Mouse (Mus musculus) megakaryocyte, embryonic 14.5 days (primary cell): ENCODE results near the gene Zfp579. TPM values are rescaled to one million over a fixed set of nuclear protein-coding genes. Genes with fewer than 3 reads are reported as not detected.

ENCODE experiments used
- H3K27me3 ChIP-seq: replicated peaks from 2 replicates; pipeline ENCODE3; 2012; ENCODE audit warnings: inconsistent platforms
- H3K36me3 ChIP-seq: replicated peaks from 2 replicates; pipeline ENCODE3; 2012; ENCODE audit warnings: low read length, inconsistent platforms, mixed read lengths
- H3K4me1 ChIP-seq: 2 replicates; pipeline ENCODE4 v1.6.1; 2012; ENCODE audit warnings: inconsistent platforms
- H3K4me3 ChIP-seq: replicated peaks from 2 replicates; pipeline ENCODE3; 2012; ENCODE audit warnings: moderate library complexity, mild to moderate bottlenecking, inconsistent platforms
- H3K9me3 ChIP-seq: 2 replicates; pipeline ENCODE4 v1.6.1; 2012; ENCODE audit warnings: inconsistent platforms
- FLI1 ChIP-seq: IDR thresholded peaks from 2 replicates; pipeline ENCODE4 v1.6.1; 2012; ENCODE audit warnings: low read length, inconsistent platforms, mixed read lengths
- GATA1 ChIP-seq: IDR thresholded peaks from 3 replicates; pipeline ENCODE4 v1.6.1; 2012; ENCODE audit warnings: mixed read lengths, low read length, inconsistent platforms, borderline replicate concordance
- polyA plus RNA-seq: library from polyadenylated mRNA; stranded (reverse); fragments of >175 nt; gene quantifications from 2 replicates; pipeline ENCODE4 v1.2.3, GENCODE M21; 2012; ENCODE audit warnings: low replicate concordance; ENCODE audit not compliant: insufficient read depth

The Zfp579 gene
- 48.1 and 103 TPM in 2 replicates for polyA plus RNA-seq

DNA sequence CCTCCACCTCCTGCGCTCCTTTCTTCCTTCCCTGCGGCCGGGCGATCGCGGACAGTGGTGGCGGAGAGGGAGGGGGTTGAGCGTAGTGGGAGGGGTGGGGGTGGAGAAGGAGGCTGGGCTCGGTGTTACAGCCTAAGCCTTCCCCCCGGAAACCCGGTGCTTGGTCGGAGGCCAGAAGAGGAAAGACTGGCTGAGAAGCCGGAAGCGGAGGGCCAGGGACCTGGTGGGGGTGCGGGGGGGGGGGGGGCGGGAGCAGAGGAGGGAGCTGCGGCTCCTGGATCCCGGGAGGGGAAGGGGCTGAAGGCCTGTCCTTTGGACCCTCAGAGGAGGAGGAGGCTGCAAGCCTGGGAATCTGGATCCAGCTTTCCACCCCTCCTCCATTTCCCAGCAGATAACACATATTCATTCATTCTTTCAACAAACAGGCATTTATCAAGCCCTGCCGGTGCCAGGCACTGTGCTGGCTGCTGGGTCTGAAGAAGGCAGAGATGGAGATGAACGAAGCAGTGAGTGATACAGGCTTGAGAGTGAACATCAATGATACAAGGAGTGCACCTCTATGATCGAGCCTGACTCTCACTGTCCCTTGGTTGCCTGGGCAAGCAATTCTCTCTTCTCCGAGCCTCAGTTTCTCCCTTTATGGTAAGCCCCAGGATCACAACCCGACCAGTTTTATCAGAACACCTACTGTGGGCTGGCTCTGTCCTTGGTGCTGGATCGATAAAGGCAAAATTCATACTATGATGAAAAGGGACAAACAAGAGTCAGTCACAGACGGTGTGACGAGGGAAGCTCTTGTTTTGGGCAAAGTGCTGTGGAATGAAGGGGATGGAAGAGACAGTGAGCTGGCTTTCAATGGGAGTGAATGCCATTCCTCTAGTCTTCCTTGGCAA lies at the start of gene Zfp579:
Zfp579 (minus strand) TSS at position 156 of the 893 bp plus-strand sequence.
- Histone ChIP-seq H3K4me1 (peaks cover 22% of the 10 kb centered on the region), H3K27me3 (peaks cover 5% of the 10 kb centered on the region), H3K36me3 (peaks cover 26% of the 10 kb centered on the region), H3K4me3 (peak within 1 kb of the TSS; percentile 93), H3K9me3 (peaks cover 35% of the 10 kb centered on the region)
- no peak for TF ChIP-seq FLI1
- no peak for TF ChIP-seq GATA1

DNA sequence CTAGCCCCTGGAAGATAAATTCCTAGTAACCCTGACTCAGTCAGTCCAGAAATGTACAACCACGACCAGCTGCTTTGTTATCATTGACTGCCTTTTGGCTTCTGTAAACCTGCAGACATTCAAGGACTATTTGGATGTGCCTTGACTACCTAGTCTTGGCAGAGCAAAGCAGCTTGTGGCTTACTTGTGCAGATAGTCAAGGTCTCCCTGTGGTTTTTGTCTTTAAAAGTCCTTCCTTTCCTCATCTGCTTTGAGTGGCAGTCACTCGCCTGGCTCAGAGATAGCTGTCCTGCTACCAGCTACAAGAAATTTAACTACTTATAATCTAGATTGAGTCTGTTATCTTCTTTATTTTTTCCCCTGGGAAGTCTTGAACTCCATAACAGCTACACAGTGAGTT lies 49.0 kb upstream of the Zfp579 start:
- no peak overlapping the region for H3K4me3 ChIP-seq
- TF ChIP-seq FLI1 (no peak), GATA1 (no peak)

DNA sequence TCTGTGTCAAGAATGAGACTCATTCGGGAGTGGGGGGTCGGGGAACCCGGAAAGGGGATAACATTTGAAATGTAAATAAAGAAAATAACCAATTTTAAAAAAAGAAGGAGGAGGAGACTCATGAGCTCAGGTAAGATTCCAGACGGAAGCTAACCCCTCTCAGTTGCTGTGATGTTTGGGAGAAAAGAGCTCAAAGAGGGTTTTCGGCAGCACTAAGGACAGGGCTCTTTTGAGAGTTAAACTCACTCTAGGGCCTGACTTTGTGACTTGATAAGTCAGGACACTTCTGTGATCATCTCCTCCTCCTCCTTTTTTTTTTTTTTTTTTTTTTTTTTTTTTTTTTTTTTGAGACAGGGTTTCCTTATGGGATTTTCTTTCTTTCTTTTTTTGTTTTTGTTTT lies 43.0 kb upstream of the Zfp579 start:
- Histone ChIP-seq H3K4me3 (peak overlapping the region; percentile 97), H3K9me3 (no peaks in the 10 kb centered on the region), H3K36me3 (peaks cover 41% of the 10 kb centered on the region), H3K27me3 (no peaks in the 10 kb centered on the region), H3K4me1 (peaks cover 28% of the 10 kb centered on the region)
- TF ChIP-seq GATA1 = no peak
- TF ChIP-seq FLI1 = no peak

More for the DNA sequence above, 49.0 kb upstream of the Zfp579 start:
- Histone ChIP-seq H3K4me1 (peaks cover 29% of the 10 kb centered on the region), H3K36me3 (peaks cover 14% of the 10 kb centered on the region), H3K9me3 (peaks cover 7% of the 10 kb centered on the region), H3K27me3 (peaks cover 10% of the 10 kb centered on the region)

DNA sequence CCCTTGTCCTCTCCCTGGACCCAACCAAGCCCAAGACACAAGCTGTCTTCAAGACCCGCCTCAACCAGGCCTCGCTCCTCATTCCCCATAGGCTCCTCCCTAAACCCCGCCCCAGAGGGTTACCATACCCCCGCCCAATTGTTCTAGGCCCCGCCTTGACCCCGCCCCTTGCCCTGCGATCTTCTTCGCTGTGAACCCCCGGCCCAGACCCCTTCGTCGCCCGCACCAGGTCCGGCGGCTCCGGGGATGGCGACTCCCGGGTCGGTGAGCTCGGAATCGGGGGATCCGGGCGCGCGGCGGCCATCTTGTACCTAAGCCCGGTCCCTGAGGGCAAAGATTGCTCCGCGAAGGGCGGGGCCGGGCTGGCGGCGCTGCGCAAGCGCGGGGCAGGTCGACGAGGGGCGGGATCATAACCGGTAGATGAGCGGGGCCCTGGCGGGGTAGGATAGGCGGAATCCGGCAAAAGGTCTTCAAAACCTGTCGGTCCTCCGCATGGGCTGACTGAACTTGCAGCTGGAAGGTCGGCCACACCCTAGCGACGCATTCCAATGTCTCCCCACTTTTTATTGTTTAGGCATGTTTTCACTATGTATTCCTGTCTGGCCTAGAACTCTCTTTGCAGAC lies 42.3 kb upstream of the Zfp579 start, which contains the start of gene Zfp784:
Zfp784 (minus strand) TSS at position 338 of the 624 bp plus-strand sequence.
- Histone ChIP-seq H3K4me1 (peaks cover 28% of the 10 kb centered on the region), H3K36me3 (peaks cover 45% of the 10 kb centered on the region)
- TF ChIP-seq FLI1 = no peak
- TF ChIP-seq GATA1 = no peak

DNA sequence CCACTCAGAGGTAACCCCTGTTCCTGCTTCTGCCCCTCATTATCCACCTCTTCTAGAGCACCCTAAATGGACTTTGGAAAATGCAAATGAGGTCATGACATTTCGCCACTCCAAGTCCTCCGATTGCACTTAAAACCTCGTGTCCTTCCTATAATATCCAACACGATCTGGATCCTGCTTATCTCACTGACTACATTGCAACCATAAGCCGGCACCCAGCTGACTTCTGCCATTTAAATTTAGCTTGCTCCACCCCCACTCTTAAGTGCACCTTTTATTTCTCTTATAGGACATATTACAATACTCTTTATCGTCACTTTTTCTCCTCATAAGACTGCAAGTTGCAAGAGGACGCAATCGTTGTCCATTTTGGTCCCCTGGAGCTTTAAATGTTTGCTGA lies 41.5 kb upstream of the Zfp579 start:
- peaks cover 28% of the 10 kb centered on the region for H3K4me1 ChIP-seq
- H3K36me3 ChIP-seq = peaks cover 52% of the 10 kb centered on the region
- no peaks in the 10 kb centered on the region for H3K9me3 ChIP-seq
- peak overlapping the region; percentile 97 for H3K4me3 ChIP-seq
- TF ChIP-seq FLI1 (no peak), GATA1 (no peak)
- H3K27me3 ChIP-seq = no peaks in the 10 kb centered on the region

More for the DNA sequence above, 42.3 kb upstream of the Zfp579 start, which contains the start of gene Zfp784:
- Histone ChIP-seq H3K27me3 (no peaks in the 10 kb centered on the region), H3K4me3 (peak within 1 kb of the TSS; percentile 97), H3K9me3 (no peaks in the 10 kb centered on the region)

DNA sequence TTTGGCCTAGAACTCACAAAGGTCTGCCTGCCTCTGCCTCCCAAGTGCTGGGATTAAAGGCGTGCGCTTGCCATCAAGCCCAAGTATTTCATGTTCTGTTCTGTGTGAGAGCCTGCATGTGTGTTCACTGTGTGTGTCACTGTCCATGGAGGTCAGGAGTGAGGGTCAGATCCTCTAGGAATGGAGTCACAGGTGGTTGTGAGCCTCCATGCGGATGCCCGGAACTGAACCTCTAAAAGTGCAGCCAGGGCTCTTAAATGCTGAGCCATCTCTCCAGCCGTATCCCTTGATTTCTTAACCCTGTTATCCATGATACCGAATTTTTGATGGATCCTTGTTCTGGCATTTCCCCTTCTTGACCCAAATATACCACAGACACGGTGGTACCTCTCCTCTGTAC lies 41.1 kb upstream of the Zfp579 start:
- Histone ChIP-seq H3K36me3 (peaks cover 57% of the 10 kb centered on the region), H3K4me3 (no peak overlapping the region), H3K27me3 (no peaks in the 10 kb centered on the region), H3K9me3 (peaks cover under 1% of the 10 kb centered on the region; the same call in 1 of the 2 replicates), H3K4me1 (peaks cover 28% of the 10 kb centered on the region)
- TF ChIP-seq GATA1 (no peak), FLI1 (no peak)

DNA sequence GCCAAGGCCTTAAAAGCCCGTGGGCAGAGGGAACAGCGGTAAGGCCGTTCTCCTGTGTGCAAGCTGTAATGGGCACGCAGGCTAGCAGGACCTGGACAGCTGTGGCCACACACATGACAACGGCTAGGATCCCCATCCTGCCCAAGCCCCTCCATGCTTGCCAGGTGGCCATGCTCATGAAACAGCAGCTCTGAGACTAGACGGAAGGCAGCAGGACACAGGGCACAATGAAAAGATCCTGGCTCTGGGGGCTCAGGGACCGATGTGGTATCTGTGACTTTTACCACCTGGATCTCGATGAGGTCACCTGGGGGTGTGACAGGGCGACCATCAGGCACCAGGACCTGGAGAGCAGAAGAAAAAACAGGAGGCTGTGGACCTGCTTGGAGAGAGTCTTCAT lies 40.2 kb upstream of the Zfp579 start:
- peaks cover 61% of the 10 kb centered on the region for H3K36me3 ChIP-seq
- TF ChIP-seq FLI1 (no peak), GATA1 (no peak)
- H3K4me1 ChIP-seq = peaks cover 28% of the 10 kb centered on the region
- no peak overlapping the region for H3K4me3 ChIP-seq
- H3K9me3 ChIP-seq = peaks cover 9% of the 10 kb centered on the region
- H3K27me3 ChIP-seq = no peaks in the 10 kb centered on the region

DNA sequence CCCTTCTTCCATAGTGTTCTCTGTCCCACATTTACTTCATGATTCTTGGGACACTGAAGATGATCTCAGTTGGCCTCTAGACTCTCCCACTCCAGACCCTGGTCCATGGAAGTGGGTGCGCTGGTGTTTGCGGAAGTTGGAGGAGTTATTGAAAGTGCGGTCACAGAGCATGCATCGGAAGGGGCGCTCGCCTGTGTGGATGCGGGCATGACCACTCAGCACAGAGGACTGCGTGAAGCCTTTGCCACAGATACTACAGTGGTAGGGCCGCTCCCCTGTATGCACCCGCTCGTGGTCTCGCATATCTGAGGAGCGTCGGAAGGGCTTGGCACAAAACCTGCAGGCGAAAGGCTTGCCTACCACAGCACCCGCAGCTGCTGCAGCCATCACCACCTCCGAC lies 39.7 kb upstream of the Zfp579 start:
- Histone ChIP-seq H3K4me3 (peak overlapping the region; percentile 55), H3K4me1 (peaks cover 28% of the 10 kb centered on the region), H3K9me3 (peaks cover 14% of the 10 kb centered on the region), H3K36me3 (peaks cover 63% of the 10 kb centered on the region), H3K27me3 (no peaks in the 10 kb centered on the region)
- TF ChIP-seq FLI1 = no peak
- TF ChIP-seq GATA1 = no peak

DNA sequence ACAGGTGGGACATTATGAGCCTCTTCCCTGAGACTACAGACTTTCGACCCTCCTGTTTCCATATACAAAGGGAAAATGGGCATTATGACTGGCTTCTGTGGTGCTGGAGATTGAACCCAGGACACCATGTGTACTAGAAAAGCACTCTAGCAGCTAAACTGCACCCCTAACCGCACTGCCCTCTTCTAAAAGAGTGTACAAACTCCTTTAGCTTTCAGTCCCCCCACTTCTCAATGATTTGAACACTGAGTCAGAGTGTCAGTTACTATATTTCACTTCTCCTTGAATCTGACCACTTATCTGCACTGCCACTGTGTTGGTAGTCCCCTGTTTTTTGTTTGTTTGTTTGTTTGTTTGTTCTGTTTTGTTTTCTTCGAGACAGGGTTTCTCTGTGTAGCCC lies 37.9 kb upstream of the Zfp579 start, which contains the start of gene 4632433K11Rik:
4632433K11Rik (plus strand) TSS at position 301 of the 400 bp plus-strand sequence.
- Histone ChIP-seq H3K4me1 (peaks cover 18% of the 10 kb centered on the region), H3K36me3 (peaks cover 78% of the 10 kb centered on the region), H3K9me3 (peaks cover 31% of the 10 kb centered on the region), H3K4me3 (no peak within 1 kb of the TSS), H3K27me3 (no peaks in the 10 kb centered on the region)
- no peak for TF ChIP-seq FLI1
- TF ChIP-seq GATA1 = no peak
